Mouse (Mus musculus) embryo, embryonic 10 days (tissue): ENCODE data around the gene Bcl2l2.
A peak's percentile ranks its signal among the peaks of the same experiment; 100 is the strongest.

Experiments
- DNase-seq: peaks from one replicate; pipeline ENCODE4 v3.0.0-alpha.2; 2015; ENCODE audit warnings: low spot score

Bcl2l2 gene

GRCm38 (mm10) chr14:54883154-54884021 is at the start of gene Bcl2l2, which contains the start of gene Gm20521:
Gene Bcl2l2 (plus strand): TSS chr14:54883377.
Gene Gm20521 (plus strand): TSS chr14:54883441.
- DNase-seq: peak; percentile 82

GRCm38 (mm10) chr14:54843461-54843860 is 39.7 kb upstream of the Bcl2l2 start:
- peak; percentile 65 for DNase-seq

GRCm38 (mm10) chr14:54855726-54856125 is 27.5 kb upstream of the Bcl2l2 start:
- no peak for DNase-seq

- no peak for DNase-seq
These were observed 26.5 kb upstream of the Bcl2l2 start for GRCm38 (mm10) chr14:54856703-54857102.

- no peak for DNase-seq
These were observed 25.3 kb upstream of the Bcl2l2 start for GRCm38 (mm10) chr14:54857891-54858290.

- peak; percentile 74 for DNase-seq
These were observed 22.7 kb upstream of the Bcl2l2 start for GRCm38 (mm10) chr14:54860511-54860910.

GRCm38 (mm10) chr14:54863501-54864312 is 19.5 kb upstream of the Bcl2l2 start:
- DNase-seq: peak; percentile 98

- no peak for DNase-seq
These were observed 18.7 kb upstream of the Bcl2l2 start for GRCm38 (mm10) chr14:54864313-54865036.

GRCm38 (mm10) chr14:54865626-54866025 is 17.6 kb upstream of the Bcl2l2 start:
- no peak for DNase-seq

GRCm38 (mm10) chr14:54866268-54866667 is 16.9 kb upstream of the Bcl2l2 start:
- DNase-seq: no peak

- peak; percentile 24 for DNase-seq
These were observed 16.2 kb upstream of the Bcl2l2 start for GRCm38 (mm10) chr14:54866936-54867335.

GRCm38 (mm10) chr14:54868026-54868425 is 15.2 kb upstream of the Bcl2l2 start:
- no peak for DNase-seq

GRCm38 (mm10) chr14:54870861-54871260 is 12.3 kb upstream of the Bcl2l2 start, which contains the start of gene Homez:
Gene Homez (minus strand): TSS chr14:54870961.
- DNase-seq: no peak

- DNase-seq: no peak
These were observed 9.0 kb upstream of the Bcl2l2 start for GRCm38 (mm10) chr14:54874165-54874564.

- DNase-seq: peak; percentile 51
These were observed 7.2 kb upstream of the Bcl2l2 start for GRCm38 (mm10) chr14:54875844-54876538.

GRCm38 (mm10) chr14:54876539-54877047 is 6.6 kb upstream of the Bcl2l2 start:
- DNase-seq: peak; percentile 93

GRCm38 (mm10) chr14:54877048-54877715 is 6.0 kb upstream of the Bcl2l2 start, which contains the start of gene Ppp1r3e:
Gene Ppp1r3e (minus strand): TSS chr14:54877550.
- DNase-seq: peak; percentile 65

- DNase-seq: no peak
These were observed 990 bp downstream of the Bcl2l2 start for GRCm38 (mm10) chr14:54884022-54884712.

GRCm38 (mm10) chr14:54885309-54885708 is 2.1 kb downstream of the Bcl2l2 start:
- no peak for DNase-seq

- DNase-seq: no peak
These were observed 9.0 kb downstream of the Bcl2l2 start, which contains the start of gene Pabpn1 for GRCm38 (mm10) chr14:54892200-54892599. Gene Pabpn1 (plus strand): TSS chr14:54892500.
